Mouse (Mus musculus) erythroblast, adult 5-6 weeks (primary cell): ENCODE measurements at regions not wholly inside any gene's neighbourhood (a gene's known extent, or its start where the extent isn't known, plus 50 kb on each side); places are given as distances from the start of the nearest gene placed in this dataset.
A peak's percentile ranks its signal among the peaks of the same experiment; 100 is the strongest.

Experiments used
- ATAC-seq: replicated peaks from 2 replicates; pipeline ENCODE4 v1.8.0; 2016; ENCODE audit warnings: moderate number of reproducible peaks, mild to moderate bottlenecking, moderate TSS enrichment, inconsistent platforms; ENCODE audit not compliant: poor library complexity, low FRiP score, severe bottlenecking

DNA sequence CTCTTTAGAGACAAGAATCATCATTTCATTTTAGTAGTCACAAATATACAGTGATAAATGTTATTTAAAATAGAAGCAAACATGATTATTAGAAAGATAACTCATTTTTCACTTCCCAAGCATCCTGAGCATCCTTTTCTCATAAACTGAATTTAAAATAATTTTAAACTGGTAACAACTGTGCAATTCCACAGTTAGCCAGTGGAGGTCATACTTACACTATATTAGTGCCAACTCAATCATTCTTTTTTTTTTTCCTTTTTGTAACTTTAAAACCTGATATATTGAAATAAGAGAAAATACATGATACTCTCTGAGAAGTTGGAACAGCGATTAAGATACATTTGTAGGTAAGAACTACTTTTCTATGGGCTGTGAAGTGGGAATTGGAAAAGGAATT, 113.2 kb upstream of the Gm17509 start:
- no peak for ATAC-seq

DNA sequence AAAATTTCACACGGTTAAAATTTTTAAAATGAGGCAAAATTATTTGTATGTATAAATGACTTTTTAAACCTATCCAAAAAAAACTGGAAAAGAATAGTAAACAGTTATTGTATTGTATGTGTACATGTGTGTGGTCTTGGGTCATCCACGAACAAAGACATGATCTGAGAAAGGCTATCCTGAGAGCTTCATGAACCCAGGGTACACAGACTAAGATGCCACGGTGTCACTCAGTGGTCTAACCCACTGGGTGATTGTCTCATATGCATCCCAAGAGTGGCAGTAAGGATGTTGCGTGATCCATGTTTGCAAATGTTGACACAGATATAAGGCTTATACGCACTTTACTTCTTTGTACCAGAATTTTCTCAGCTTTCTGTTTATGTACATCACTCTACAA, 113.7 kb upstream of the Gm17509 start:
- ATAC-seq: no peak

DNA sequence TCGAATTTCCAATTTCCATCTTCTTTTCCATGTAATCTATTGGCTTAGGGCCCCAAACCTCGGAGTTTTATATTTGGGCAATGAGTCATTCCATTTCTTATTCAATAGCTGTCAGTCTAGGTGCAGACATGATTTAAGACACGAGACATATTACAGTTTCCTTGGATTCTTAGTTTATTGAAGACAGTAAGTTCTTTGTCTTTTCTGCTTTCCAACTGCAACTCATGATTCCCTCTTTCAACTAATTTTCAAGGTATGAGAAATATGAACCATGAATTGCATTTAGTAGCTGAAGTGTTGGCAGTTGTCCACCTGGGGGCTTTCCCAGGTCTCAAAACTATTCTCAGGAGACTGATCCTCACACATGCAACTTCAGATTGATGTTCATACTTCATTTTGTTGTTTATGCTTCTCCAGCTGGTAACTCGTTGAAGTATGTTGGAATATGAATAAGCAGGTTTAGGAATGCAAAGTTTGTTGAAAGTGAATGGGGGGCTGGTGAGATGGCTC, 160.3 kb upstream of the Gm17509 start:
- no peak for ATAC-seq

DNA sequence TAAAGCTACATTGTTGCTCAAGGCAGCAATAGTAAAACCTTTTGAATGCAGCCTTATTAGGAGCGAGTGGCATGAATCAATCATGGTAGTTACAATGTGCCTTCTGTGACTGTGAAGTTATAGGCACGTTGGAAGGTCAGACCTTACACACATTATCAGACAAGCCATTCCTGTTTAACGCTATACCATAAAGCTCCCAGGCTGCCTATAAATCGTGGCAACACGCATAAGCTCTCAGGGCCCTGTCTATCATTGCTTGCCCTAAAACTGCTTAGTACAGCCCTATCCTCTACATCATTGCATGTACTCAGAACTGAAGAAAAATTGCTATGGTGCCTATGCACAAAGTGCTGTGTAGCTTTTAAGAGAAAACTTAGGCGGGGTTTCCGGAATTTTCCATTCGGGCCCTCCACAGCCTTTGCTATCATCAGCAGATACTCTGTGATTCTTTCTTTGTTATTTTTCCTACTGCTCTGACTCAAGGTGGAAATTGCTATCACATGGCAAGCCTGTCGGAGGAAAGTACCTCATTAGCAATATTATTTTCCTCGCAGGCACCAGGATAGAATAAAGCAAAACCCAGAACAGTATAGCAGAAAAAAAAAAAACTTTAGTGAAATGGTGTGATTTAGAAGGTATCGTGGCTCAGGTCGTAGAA, 162.7 kb upstream of the Gm17509 start:
- ATAC-seq: no peak

DNA sequence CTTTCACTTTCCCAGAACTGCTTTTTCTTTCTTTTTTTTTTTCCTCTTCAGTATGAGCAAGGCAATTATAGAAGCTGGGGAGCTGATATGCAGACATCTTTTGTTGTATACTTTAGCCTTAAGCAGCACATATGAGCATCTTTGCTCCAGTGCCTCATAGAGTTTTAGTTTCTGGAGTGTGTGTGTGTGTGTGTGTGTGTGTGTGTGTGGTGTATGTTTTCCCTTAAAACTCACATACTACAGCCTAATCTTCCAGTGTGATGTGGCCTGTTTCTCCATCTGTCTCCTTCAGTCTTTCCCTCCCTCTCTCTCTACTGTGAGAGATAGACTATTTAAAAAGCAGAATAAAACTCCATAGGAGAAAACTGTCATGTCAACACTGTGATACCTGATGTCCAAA, 169.4 kb upstream of the Gm17509 start:
- ATAC-seq: no peak

DNA sequence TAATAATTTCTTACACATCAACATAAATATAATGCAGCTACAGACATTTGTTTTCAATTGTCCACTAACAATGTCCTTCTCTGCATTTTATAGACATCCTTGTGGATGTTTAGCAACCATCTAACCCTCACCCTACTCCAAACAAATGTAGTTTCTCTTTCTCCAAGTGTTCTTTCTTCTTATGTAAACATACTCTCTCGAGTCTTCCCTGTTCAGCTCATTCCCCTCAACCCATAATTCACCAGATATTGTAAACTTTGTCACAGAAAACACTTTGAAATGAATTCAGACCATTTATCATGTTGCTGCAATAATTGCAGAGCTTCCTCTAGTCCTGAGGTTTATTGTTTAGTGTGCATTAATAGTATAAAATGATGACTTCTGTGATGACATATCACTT, 172.6 kb upstream of the Gm17509 start:
- no peak for ATAC-seq

DNA sequence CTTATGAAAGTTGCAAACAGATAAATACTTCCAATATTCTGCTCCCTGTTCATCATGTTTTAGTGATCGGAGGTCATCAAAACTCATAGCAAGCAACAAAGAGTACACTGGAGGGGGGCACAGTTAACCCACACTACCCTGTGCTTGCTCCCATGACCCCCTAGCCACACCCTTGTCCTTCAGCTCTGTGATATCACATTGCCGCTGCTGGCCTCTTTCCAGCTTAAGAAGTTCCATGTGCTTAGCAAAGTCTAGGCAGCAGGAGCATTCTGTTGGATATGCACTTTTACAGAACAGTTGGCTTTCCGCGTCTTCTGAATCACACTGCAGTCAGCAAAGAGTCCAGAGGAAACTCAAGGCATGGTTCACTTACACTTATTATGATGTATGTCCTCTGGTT, 180.4 kb upstream of the Gm17509 start:
- ATAC-seq: no peak

DNA sequence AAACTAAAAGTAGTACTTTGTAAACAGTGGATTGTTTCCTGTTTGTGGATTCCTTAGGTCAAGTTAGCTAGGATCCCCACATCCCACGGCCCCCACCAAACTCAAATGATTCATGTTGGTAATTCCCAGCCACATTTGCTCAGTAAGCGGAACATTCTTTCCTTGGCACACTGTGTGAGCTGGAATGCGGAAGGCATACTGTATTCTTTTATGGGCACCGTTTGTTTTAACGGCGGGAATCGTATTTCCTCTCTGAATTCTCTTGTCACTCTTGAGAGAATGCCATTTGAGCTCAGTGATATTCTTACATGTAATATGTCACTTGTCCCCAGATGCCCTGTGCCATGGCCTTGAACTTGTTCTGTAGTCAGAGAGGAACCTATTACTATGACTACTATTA, 189.1 kb upstream of the Gm17509 start:
- no peak for ATAC-seq

DNA sequence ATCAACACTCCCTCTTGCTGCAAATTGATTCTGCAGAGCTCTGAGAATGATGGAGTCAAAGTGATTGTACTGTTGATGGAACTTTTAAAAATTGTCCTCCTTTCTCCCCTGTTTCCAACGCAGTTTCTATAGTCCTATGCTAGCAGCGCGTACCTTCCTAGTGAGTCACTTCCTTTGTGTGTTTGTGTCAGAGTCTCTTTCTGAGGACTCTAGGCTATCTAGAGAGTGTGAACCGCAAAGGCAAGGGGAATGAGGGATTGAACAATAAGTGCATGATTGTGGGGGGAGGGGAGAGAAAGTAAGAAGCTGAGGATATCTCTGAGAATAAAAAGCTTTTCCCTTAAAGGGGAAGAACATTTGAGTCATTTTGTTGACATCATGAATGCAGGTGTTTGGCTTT, 188.5 kb upstream of the Hcn1 start:
- no peak for ATAC-seq

DNA sequence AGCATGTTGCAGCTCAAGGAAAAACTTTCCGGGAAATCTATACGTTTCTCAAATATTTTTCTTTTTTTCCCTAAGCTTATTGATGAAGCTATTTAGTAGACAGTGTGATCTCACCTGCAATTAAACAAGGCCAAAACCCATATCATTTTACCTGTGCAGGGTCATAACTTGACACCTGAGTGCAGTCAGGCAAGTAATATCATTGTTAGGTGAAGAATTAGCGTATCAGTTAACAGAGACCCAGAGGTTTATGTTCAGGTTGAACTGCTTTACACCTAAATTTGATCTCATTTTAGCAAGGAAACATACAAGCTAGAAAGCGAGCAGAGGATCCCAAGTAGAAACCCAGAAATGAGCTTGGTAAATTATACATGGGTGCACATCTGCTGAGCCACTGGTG, 178.6 kb upstream of the Hcn1 start:
- ATAC-seq: no peak

DNA sequence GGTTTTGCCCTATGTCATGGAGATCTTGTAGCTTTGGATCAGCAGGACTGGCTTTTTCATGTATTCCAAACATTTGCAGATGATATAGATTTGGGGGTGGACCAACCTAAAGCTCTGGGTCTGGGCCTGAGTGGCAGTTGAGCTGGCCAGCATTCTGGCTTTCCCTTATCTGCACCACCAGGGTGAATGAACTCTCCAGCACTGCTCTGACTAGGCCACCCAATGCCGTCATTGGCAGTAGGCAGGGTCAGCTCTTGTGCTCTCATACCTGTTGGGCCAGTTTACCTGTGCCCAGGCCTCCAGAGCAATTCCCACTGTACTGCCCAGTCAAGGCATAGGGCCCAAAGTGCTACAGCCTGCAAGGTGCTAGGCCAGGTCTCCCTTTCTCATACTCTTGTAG, 177.1 kb upstream of the Hcn1 start:
- ATAC-seq: no peak

DNA sequence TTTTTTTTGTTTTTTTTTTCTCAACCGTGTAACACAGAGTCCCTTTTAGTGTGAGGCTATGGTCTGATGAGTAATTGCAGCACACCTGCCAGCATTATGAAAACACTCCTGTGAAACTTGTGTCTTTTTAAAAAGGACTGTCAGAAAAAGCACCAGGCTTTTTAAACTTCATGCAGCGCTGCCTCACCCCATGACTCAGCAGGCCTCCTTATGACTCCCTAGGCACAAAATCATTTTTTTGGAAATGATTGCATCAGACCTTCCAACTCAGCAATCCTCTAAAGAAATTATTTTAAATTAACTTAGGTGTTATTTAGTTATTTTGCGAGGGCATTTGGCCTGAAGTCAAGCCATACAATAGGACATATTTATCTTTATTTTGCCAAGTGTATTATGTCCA, 134.7 kb upstream of the Hcn1 start:
- ATAC-seq: no peak

DNA sequence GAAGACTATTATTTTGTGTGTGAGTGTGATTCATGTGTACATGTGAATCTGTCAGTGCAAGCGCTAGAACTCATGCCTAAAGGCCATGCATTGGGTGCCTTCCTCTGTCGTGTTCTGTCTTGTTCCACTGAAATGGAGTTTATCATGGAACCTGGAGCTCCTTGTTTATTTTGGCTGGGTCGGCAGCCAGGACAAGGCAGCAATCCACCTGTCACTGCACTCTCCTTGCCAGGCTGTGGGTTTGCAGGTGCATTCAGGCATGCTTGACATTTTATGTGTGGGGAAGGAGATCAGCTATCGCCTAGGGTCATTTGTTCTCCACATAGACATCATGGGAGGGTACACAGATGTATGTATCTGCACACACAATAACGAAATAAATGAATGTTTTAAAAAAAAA, 129.4 kb upstream of the Hcn1 start:
- no peak for ATAC-seq

DNA sequence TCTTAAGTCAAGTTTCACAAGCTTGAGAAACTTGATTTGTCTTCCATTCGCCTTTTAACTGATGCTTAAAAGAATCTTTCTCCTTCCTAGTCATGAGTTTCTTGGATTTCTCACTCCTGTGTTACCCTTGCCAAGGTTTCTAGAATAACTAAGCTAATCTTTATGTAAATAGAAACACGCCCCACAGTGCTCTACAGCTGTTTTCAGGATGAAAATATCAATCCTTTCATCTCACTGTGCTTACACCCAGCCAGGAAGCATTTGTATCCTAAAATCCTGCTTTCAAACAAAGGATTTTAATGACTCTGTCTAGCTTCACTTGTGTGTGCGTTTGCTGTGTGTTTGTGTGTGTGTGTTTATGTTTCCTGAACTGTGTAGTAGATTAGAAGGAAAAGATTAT, 119.5 kb upstream of the Hcn1 start:
- ATAC-seq: no peak

DNA sequence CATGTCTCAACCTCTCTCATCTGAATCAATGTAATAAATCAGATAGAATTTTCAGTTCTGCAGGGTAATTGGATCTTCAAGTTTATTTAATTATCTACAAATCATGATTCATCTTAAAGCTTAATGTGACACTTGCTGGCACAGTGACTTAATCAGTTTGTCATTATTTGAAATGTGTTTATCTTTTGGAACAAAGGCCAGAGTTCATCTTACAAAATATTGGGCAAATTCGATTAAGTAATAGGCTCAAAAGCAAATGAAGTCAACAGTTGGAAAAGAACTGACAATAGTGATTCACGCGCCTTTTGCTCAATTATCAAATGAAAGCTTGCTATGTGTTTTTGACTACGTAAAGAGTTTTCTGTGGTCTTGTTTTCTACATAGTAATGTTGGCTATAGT, 93.4 kb upstream of the Hcn1 start:
- no peak for ATAC-seq

DNA sequence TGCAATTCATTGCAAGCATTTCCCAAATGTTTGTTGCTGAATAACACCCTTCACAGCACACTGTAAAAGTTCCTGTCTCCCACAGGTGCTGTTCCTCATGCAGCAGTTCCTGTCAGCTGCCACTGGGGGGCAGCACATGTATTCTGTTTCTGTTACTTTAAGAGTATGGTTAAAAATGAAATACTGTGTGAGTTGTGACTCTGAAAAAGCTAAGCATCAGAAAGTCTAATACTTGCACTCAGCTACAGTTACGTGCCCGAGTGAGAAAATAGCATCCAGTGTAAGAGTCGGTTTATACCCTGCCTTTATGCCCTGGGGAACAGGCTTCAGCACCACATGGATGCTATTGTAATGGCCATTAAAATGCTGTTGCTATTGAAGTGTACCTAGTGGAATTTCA, 52.0 kb upstream of the Hcn1 start:
- 0 out of 2 replicates have a peak, but pooled peaks have one; percentile 64 for ATAC-seq
